Mouse (Mus musculus) T-helper 17 cell (primary cell): ENCODE measurements at regions not wholly inside any gene's neighbourhood (a gene's known extent, or its start where the extent isn't known, plus 50 kb on each side); places are given as distances from the start of the nearest gene placed in this dataset.
"Not testable (repeated sequence)": the region's sequence is repeated elsewhere in the genome, so short reads cannot be mapped to it uniquely, and the experiment has no call there.

Experiments used
- in situ Hi-C, 2 experiments: fragments of 300-600 bp; cut with MboI, MseI; formaldehyde crosslinking; loops; 1 replicate in 1 of 2; 2 replicates in 1 of 2; pipeline ENCODE4 v1.15.1; 2025; ENCODE audit warnings: high pct_unique_total_duplicates in 2 of 2

- in situ Hi-C loops: no loop called here
These were observed 130.9 kb downstream of the Gmnc start for GRCm38 (mm10) chr16:26860566-26860965.

DNA sequence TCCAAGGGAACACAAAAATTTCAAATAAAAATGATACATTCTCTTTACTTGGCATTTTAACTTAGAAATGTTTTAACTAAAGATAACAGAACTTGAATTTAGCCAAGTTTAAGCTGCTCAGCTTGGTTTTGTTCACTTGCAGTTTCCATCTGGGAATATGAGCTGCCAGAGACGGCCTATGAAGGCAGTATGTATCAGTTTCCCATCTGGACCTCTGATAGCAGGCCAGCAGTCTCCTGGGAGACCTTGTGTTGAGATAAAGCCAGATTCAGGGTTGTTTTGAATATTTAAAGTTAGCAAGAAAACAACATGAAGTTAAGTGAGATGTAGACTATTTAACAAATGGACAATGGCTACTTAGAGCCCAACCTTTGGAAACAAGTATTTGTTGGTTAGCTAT is 142.3 kb downstream of the Gmnc start:
- in situ Hi-C loops: no loop called here

GRCm38 (mm10) chr16:26827006-26827405 is 164.4 kb downstream of the Gmnc start:
- in situ Hi-C loops: no loop called here

GRCm38 (mm10) chr16:26811201-26811600 is 180.3 kb downstream of the Gmnc start:
- in situ Hi-C loops: not testable (repeated sequence)

DNA sequence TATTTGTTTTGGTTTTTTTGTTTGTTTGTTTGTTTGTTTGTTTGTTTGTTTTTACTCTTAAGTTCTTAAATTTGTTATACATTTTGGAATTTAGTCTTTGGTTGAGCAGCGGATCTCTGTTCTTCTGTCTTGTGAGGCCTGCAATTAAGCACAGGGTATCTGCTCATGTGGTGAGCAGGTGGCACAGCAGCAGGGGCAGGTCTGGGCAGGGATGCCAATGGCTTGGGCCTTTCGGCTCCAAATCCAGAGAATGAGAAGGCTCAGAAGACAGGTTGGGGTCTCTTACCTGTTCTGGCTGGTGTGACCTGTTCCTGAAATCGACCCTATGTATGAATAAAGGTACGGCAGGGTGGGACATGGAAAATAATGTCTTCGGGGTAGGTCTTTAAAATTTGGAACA is 186.0 kb downstream of the Gmnc start:
- in situ Hi-C loops: no loop called here

GRCm38 (mm10) chr16:26787042-26787620 is 204.3 kb downstream of the Gmnc start:
- in situ Hi-C loops: loop anchor here in 1 of 2 experiments (25.0 kb wide), 1 partner anchor 675 kb away; no protein-coding TSS in a partner anchor

DNA sequence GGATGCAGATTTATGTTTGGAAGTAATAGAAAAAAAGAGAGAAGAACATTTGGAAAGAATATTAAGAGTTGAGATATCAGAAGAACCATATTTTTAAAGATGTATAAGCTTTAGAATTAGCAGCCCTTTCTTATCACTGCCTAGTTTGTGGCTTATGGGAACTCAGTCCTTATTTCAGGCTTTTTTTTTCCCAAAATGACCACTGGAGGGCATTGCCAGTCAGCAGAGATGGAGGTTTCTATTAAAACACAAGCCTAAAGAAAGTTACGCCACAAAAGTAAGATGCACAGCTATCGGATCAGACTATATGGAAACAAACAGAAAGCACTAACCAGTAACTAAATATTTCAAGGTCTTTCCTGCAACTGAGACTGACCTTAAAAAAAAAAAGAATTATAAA is 200.8 kb downstream of the Il1rap start:
- in situ Hi-C loops: loop anchor here in 1 of 2 experiments (25.0 kb wide), 1 partner anchor 680 kb away; no protein-coding TSS in a partner anchor
